Mouse (Mus musculus) liver, embryonic 14.5 days (tissue): Measurements from ENCODE around the gene Misp. TPM values are rescaled to one million over a fixed set of nuclear protein-coding genes. Genes with fewer than 3 reads are reported as not detected.
A peak's percentile ranks its signal among the peaks of the same experiment; 100 is the strongest.

Experiments
- ATAC-seq: fragments of 200-750 bp; cut with Nextera tagmentation; 2 replicates; pipeline ENCODE4 v1.8.0; 2017; ENCODE audit warnings: moderate number of reproducible peaks, mild to moderate bottlenecking, moderate library complexity; ENCODE audit not compliant: insufficient read depth
- DNase-seq, 3 experiments: peaks; one replicate each; pipeline ENCODE4 v3.0.0-alpha.2; 2012 to 2013; ENCODE audit warnings: low read depth in 3 of 3, low spot score in 3 of 3
- H3K27ac ChIP-seq: fragments of 300-500 bp; sonication (generic); 2 replicates; pipeline ENCODE4 v1.5.1; 2014; ENCODE audit warnings: moderate library complexity, mild to moderate bottlenecking, control low read depth, inconsistent platforms
- H3K27me3 ChIP-seq: fragments of 300-500 bp; sonication (generic); 2 replicates; pipeline ENCODE4 v1.6.1; 2014; ENCODE audit warnings: mild to moderate bottlenecking, low read length, moderate library complexity; ENCODE audit not compliant: control insufficient read depth, insufficient read depth
- H3K36me3 ChIP-seq: fragments of 300-500 bp; sonication (generic); replicated peaks from 2 replicates; pipeline ENCODE4 v1.6.1; 2014; ENCODE audit warnings: low read depth; ENCODE audit not compliant: control insufficient read depth, insufficient read depth
- H3K4me1 ChIP-seq, 2 experiments: fragments of 200-500 bp in 1 of 2; fragments of 300-500 bp in 1 of 2; sonication (generic) in 1 of 2; replicated peaks; 2 replicates each; pipeline ENCODE4 v1.6.1; 2012 to 2014; ENCODE audit warnings: antibody characterized with exemption in 1 of 2, inconsistent platforms in 1 of 2, low read length in 1 of 2; ENCODE audit not compliant: control insufficient read depth in 2 of 2, insufficient read depth in 2 of 2
- H3K4me2 ChIP-seq: fragments of 300-500 bp; sonication (generic); 2 replicates; pipeline ENCODE4 v1.6.1; 2014; ENCODE audit warnings: low read depth, mild to moderate bottlenecking, control low read depth, moderate library complexity
- H3K4me3 ChIP-seq, 2 experiments: fragments of 200-500 bp in 1 of 2; fragments of 300-500 bp in 1 of 2; sonication (generic) in 1 of 2; 2 replicates each; pipeline ENCODE4 v1.5.1; 2012 to 2014; ENCODE audit warnings: low read depth in 2 of 2, low read length in 2 of 2, mild to moderate bottlenecking in 2 of 2, control low read depth in 1 of 2, inconsistent platforms in 1 of 2, moderate library complexity in 1 of 2; ENCODE audit not compliant: insufficient read depth in 1 of 2
- H3K9ac ChIP-seq: fragments of 300-500 bp; sonication (generic); replicated peaks from 2 replicates; pipeline ENCODE4 v1.6.1; 2014; ENCODE audit warnings: mild to moderate bottlenecking, control low read depth, moderate library complexity
- H3K9me3 ChIP-seq: fragments of 300-500 bp; sonication (generic); 2 replicates; pipeline ENCODE4 v1.6.1; 2016; ENCODE audit warnings: low read length, mixed read lengths; ENCODE audit not compliant: control insufficient read depth
- CTCF ChIP-seq: IDR thresholded peaks from 2 replicates; pipeline ENCODE4 v1.5.1; 2016; ENCODE audit warnings: antibody characterized with exemption, low read depth, control low read depth
- EP300 ChIP-seq: IDR thresholded peaks from 2 replicates; pipeline ENCODE4 v1.6.1; 2016; ENCODE audit warnings: antibody characterized with exemption, low read depth
- WGBS: fragments of 180-500 bp; shearing (Covaris S2); extraction: QIAGEN DNeasy Blood & Tissue Kit; methylation state at CpG from one replicate; pipeline ENCODE4 v1.1.7; 2014; ENCODE audit not compliant: insufficient replicate concordance; 5-methylcytosine and 5-hydroxymethylcytosine counted together
- polyA plus RNA-seq, 2 experiments: library from polyadenylated mRNA; depleted of rRNA in 1 of 2; stranded (reverse) in 1 of 2; unstranded in 1 of 2; fragments of >200 nt; fragmentation: Nextera tagmentation in 1 of 2; extraction: Ambion mirVana in 1 of 2; gene quantifications; 2 replicates each; pipeline versions ENCODE4 v1.2.1 to v1.2.3; 2012 to 2014

The Misp gene
- polyA plus RNA-seq, 2 experiments: 0.13 to 0.41 TPM

DNA sequence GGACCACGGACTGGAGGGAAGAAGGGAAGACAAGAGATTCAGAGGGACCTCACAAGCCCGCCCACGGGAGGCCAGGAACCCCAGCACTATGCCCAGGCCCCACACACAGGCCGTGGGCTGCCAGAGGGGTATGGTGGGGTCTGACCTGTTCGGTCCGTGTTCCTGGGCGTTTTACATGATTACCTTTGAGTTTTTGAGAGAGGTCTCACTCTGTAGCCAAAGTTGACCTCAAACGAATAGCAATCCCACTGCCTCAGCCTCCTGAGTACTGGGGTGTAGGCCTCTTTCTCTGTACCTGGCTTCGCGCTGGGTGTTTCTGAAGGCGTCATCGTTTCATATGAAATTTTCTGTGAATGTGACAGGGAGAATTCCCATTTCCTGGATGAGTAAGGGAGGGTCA, 942 bp downstream of the Misp start:
- H3K9ac ChIP-seq: no peak overlapping the region
- no peaks in the 10 kb centered on the region for H3K9me3 ChIP-seq
- TF ChIP-seq EP300: no peak
- TF ChIP-seq CTCF: no peak
- H3K27me3 ChIP-seq: no peaks in the 10 kb centered on the region
- no peak overlapping the region for H3K4me2 ChIP-seq
- no peak for DNase-seq
- no peak overlapping the region for H3K27ac ChIP-seq
- H3K4me3 ChIP-seq: no peak overlapping the region
- no peak for ATAC-seq
- H3K36me3 ChIP-seq: no peaks in the 10 kb centered on the region
- WGBS: 72% methylated on average over 12 of the region's 12 CpGs
- peaks cover 0 to 3% of the 10 kb centered on the region in 2 experiments; a peak in 1 of 4 replicates for H3K4me1 ChIP-seq

GRCm38 (mm10) chr10:79822372-79822771, 1.6 kb downstream of the Misp start:
- 57% methylated on average over 17 of the region's 17 CpGs for WGBS
- Histone ChIP-seq H3K9me3 (no peaks in the 10 kb centered on the region), H3K27ac (no peak overlapping the region), H3K4me2 (no peak overlapping the region; the same call in 1 of the 2 replicates), H3K4me3 (no peak overlapping the region), H3K4me1 (peaks cover 0 to 3% of the 10 kb centered on the region in 2 experiments; a peak in 1 of 4 replicates), H3K27me3 (no peaks in the 10 kb centered on the region), H3K36me3 (no peaks in the 10 kb centered on the region), H3K9ac (no peak overlapping the region)
- ATAC-seq: peak; percentile 38; the same call in 1 of the 2 replicates
- DNase-seq: no peak
- TF ChIP-seq CTCF: no peak
- no peak for TF ChIP-seq EP300

- ATAC-seq: no peak
- Histone ChIP-seq H3K4me2 (no peak overlapping the region), H3K4me1 (peaks cover 0 to 3% of the 10 kb centered on the region in 2 experiments; a peak in 1 of 4 replicates), H3K9me3 (no peaks in the 10 kb centered on the region), H3K27me3 (no peaks in the 10 kb centered on the region), H3K4me3 (no peak overlapping the region), H3K27ac (no peak overlapping the region), H3K9ac (no peak overlapping the region), H3K36me3 (no peaks in the 10 kb centered on the region)
- DNase-seq: no peak
- WGBS: 60% methylated on average over 6 of the region's 6 CpGs
- TF ChIP-seq CTCF (no peak), EP300 (no peak)
Measured at GRCm38 (mm10) chr10:79823011-79823410, 2.2 kb downstream of the Misp start.

DNA sequence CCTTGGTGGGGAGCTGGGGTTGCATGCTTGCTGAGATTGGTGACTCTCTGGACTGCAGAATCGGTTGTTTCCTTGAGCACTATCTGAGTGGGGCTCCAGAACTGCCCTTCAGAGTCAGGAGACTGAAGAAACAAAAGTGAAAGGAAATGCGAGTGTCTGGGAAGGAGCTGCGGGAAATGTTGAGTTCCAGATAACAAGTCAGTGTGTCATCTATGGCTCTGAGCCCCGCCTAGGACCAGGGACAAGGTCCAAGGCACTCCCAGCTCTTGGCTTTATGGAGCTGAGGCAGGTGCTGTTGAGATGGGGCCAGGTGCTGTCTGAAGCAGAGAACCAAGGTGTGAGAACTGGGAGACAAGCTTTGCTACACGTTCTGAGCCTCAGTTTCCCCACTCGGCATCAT, 3.6 kb downstream of the Misp start:
- no peaks in the 10 kb centered on the region for H3K27me3 ChIP-seq
- no peaks in the 10 kb centered on the region for H3K9me3 ChIP-seq
- no peak overlapping the region for H3K4me3 ChIP-seq
- no peaks in the 10 kb centered on the region for H3K36me3 ChIP-seq
- no peak overlapping the region for H3K27ac ChIP-seq
- ATAC-seq: no peak
- WGBS: 17% methylated on average over 6 of the region's 6 CpGs
- DNase-seq: no peak
- H3K9ac ChIP-seq: no peak overlapping the region
- H3K4me1 ChIP-seq: peaks cover 0 to 3% of the 10 kb centered on the region in 2 experiments; a peak in 1 of 4 replicates
- TF ChIP-seq CTCF (no peak), EP300 (no peak)
- H3K4me2 ChIP-seq: peak overlapping the region; percentile 15; the same call in 1 of the 2 replicates

DNA sequence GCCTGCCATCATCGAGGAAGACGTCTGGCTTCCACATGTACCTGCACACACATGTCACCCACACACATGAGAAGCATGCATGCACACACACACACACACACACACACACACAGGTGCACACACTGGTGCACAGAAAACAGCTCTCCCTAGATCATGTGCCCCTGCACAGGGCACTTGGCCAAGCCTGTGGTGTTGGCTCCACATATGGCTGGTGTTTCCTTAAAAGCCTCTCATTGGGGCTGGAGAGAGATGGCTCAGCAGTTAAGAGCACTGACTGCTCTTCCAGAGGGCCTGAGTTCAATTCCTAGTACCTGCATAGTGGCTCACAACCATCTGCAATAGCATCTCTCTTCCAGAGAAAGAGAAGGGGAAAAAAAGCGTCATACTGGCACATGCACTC, 10.8 kb downstream of the Misp start:
- no peak overlapping the region for H3K27ac ChIP-seq

More for the DNA sequence above, 10.8 kb downstream of the Misp start:
- DNase-seq: no peak
- H3K27me3 ChIP-seq: no peaks in the 10 kb centered on the region
- H3K9me3 ChIP-seq: no peaks in the 10 kb centered on the region
- H3K4me2 ChIP-seq: no peak overlapping the region
- WGBS: 64% methylated on average over 3 of the region's 3 CpGs
- no peak for ATAC-seq
- no peak overlapping the region for H3K9ac ChIP-seq
- TF ChIP-seq EP300: no peak
- no peak for TF ChIP-seq CTCF
- H3K4me1 ChIP-seq: no peaks in the 10 kb centered on the region
- no peak overlapping the region for H3K4me3 ChIP-seq
- H3K36me3 ChIP-seq: no peaks in the 10 kb centered on the region
